18 mouse cellular contexts compared by ENCODE assay signal in the genomic region with DNA sequence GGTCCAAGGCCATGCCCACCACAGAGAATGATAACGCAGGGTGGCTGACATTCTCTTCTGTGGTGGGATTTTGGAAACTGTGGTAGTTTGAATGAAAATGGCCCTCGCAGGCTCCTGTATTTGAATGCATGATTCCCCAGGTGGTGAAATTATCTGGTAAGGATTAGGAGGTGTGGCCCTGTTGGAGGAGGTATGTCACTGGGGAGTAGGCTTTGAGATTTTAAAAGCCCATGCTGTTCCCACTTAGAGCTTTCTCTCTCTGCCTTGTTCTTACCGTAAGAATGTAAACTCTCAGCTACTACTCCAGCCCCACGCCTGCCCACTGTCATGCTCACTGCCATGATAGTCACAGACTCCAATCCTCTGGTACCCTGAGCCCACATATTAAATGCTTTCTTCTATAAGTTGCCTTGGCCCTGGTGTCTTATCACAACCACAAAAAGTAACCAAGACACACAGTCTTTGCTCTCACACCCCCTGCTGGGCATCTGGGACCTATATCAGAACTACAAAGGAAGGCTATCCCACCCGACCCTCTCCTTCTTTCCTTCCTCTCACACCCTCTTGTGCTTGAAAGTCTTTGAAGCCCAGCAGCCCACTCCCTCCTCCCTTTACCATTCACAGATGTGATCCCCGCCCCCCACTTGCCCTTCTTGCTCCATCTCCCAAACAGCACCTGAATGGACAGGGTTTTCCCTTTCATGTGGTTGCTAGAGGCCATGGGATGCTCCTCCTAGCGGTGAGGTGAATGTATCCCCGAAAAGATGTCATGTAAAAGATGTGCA.
DNase-seq lines count a peak whose midpoint lies in the region; ATAC-seq and TF ChIP-seq lines count a peak whose summit lies in the region.
"Had no signal": no experiment of that assay in that cellular context is flagged by ENCODE, and none has a peak within 500 bp of the region (broad histone marks: within the 10 kb centered on the region; RNA-seq: fewer than 3 reads in every experiment).

No protein-coding gene starts in this region.

- peaks cover 11% of the 10 kb centered on the region for H3K9me3 ChIP-seq in E14TG2a.4 (ENCODE audit: low read length)
- no peaks in the 10 kb centered on the region for H3K9me3 ChIP-seq in MEL (replicated peaks; ENCODE audit: insufficient read depth, low read length)
- H3K9me3 ChIP-seq in liver, embryonic 13.5 days (replicated peaks), result no peaks in the 10 kb centered on the region
- no peaks in the 10 kb centered on the region for H3K9me3 ChIP-seq in kidney, embryonic 16.5 days (ENCODE audit: low read length)
- H3K9me3 ChIP-seq: hindbrain, embryonic 13.5 days; megakaryocyte, embryonic 14.5 days had no signal

- DNase-seq in left cerebral cortex, adult 2 months (ENCODE audit: extremely low spot score in 1 of 2, low spot score in 2 of 2), result no peak
- no peak for DNase-seq in left cerebral cortex, postnatal 36 days (ENCODE audit: low spot score in 2 of 2)
- peak; percentile 81 for DNase-seq in MEL (ENCODE audit: low read depth, low spot score)
- DNase-seq in liver, embryonic 13.5 days, result no peak
- DNase-seq: adrenal gland, postnatal 14 days; cerebellum, adult 9-10 months; gastrocnemius, postnatal 10 days; kidney, adult 11 months; left cerebral cortex, postnatal 4 days; lung, adult 2 months; right cerebral cortex, adult 18-20 months; thymus, adult 18-20 months had no signal

- TF ChIP-seq EP300 in MEL (IDR thresholded peaks at IDR 0.05; ENCODE audit: low read depth in 1 of 2, low read length in 2 of 2), result no peak

- ATAC-seq in liver, embryonic 13.5 days (ENCODE audit: low read depth), result no peak
- ATAC-seq in kidney, embryonic 16.5 days (ENCODE audit: low FRiP score, low TSS enrichment), result no peak
- ATAC-seq in granulocyte monocyte progenitor cell, adult 5-6 weeks (replicated peaks; ENCODE audit: poor library complexity, severe bottlenecking), result no peak

- H3K4me3 ChIP-seq in left cerebral cortex, adult 2 months, result no peak overlapping the region
- H3K4me3 ChIP-seq in E14TG2a.4 (replicated peaks; ENCODE audit: low read length) (no peak overlapping the region), MEL (ENCODE audit: control insufficient read depth in 1 of 2, insufficient read depth in 1 of 2, low read depth in 2 of 2, low read length in 2 of 2) (peak overlapping the region in 1 of 2 experiments; percentile 4; a peak in 2 of 4 replicates)
- no peak overlapping the region for H3K4me3 ChIP-seq in liver, embryonic 13.5 days (replicated peaks)
- H3K4me3 ChIP-seq in kidney, embryonic 16.5 days (ENCODE audit: low read length), result no peak overlapping the region
- H3K4me3 ChIP-seq: hindbrain, embryonic 13.5 days; myocyte had no signal

- TF ChIP-seq RAD21 in MEL (IDR thresholded peaks at IDR 0.05; ENCODE audit: low read depth, low read length), result no peak

- 34% methylated on average over 8 of the region's 8 CpGs for WGBS in liver, embryonic 13.5 days (ENCODE audit: insufficient replicate concordance)
- WGBS in kidney, embryonic 16.5 days, result 34% methylated on average over 8 of the region's 8 CpGs

- no peaks in the 10 kb centered on the region for H3K79me2 ChIP-seq in MEL (ENCODE audit: control insufficient read depth, insufficient read depth, low read length, poor library complexity)

- no peak for TF ChIP-seq POLR2A in MEL (IDR thresholded peaks at IDR 0.05; ENCODE audit: control insufficient read depth in 1 of 2, insufficient read depth in 1 of 2, low read depth in 1 of 2, low read length in 2 of 2, poor library complexity in 1 of 2)

- peak overlapping the region; percentile 40 for H3K4me2 ChIP-seq in liver, embryonic 13.5 days
- H3K4me2 ChIP-seq in kidney, embryonic 16.5 days (replicated peaks; ENCODE audit: low read depth, low read length), result no peak overlapping the region
- H3K4me2 ChIP-seq: hindbrain, embryonic 13.5 days had no signal

- intact Hi-C loops in left cerebral cortex, adult 2 months (cut with DNase I), result no loop called here
- intact Hi-C loops in left cerebral cortex, postnatal 36 days (cut with DNase I), result no loop called here

- H3K27me3 ChIP-seq in E14TG2a.4 (ENCODE audit: insufficient read depth, low read length) (no peaks in the 10 kb centered on the region), MEL (ENCODE audit: control insufficient read depth in 1 of 2, insufficient read depth in 2 of 2, low read length in 2 of 2) (no peaks in the 10 kb centered on the region)
- H3K27me3 ChIP-seq in liver, embryonic 13.5 days, result no peaks in the 10 kb centered on the region
- no peaks in the 10 kb centered on the region for H3K27me3 ChIP-seq in kidney, embryonic 16.5 days (ENCODE audit: insufficient read depth, low read length)

- H3K27ac ChIP-seq in left cerebral cortex, adult 2 months, result no peak overlapping the region
- peak overlapping the region; percentile 93 for H3K27ac ChIP-seq in MEL (ENCODE audit: control insufficient read depth, low read depth, low read length)
- peak overlapping the region; percentile 43 for H3K27ac ChIP-seq in liver, embryonic 13.5 days
- H3K27ac ChIP-seq in kidney, embryonic 16.5 days (ENCODE audit: low read length), result no peak overlapping the region
- H3K27ac ChIP-seq: hindbrain, embryonic 13.5 days had no signal

- peaks cover 63% of the 10 kb centered on the region for H3K4me1 ChIP-seq in E14TG2a.4 (replicated peaks; ENCODE audit: low read depth, low read length)
- peaks cover 23 to 58% of the 10 kb centered on the region in 2 experiments for H3K4me1 ChIP-seq in MEL (ENCODE audit: control insufficient read depth in 1 of 2, insufficient read depth in 2 of 2, low read length in 2 of 2)
- peaks cover 45% of the 10 kb centered on the region for H3K4me1 ChIP-seq in liver, embryonic 13.5 days (replicated peaks)
- no peaks in the 10 kb centered on the region for H3K4me1 ChIP-seq in kidney, embryonic 16.5 days (ENCODE audit: insufficient read depth, low read length)

- TF ChIP-seq CTCF in left cerebral cortex, adult 2 months (IDR thresholded peaks at IDR 0.05), result peak; percentile 14
- TF ChIP-seq CTCF in E14TG2a.4 (conservative IDR thresholded peaks at IDR 0.05; ENCODE audit: low read length) (peak; percentile 36), MEL (IDR thresholded peaks at IDR 0.05 in 2 of 3, conservative IDR thresholded peaks at IDR 0.05 in 1 of 3; ENCODE audit: control insufficient read depth in 1 of 3, insufficient read depth in 1 of 3, low read depth in 2 of 3, low read length in 3 of 3, poor library complexity in 1 of 3, severe bottlenecking in 1 of 3) (peak; percentile 29 to 50 (median 44); a peak in 4 of 6 replicates)

- peak overlapping the region; percentile 18; the same call in 1 of the 2 replicates for H3K9ac ChIP-seq in MEL (ENCODE audit: control insufficient read depth, low read depth, low read length, poor library complexity, severe bottlenecking)
- H3K9ac ChIP-seq in liver, embryonic 13.5 days, result no peak overlapping the region
- no peak overlapping the region for H3K9ac ChIP-seq in kidney, embryonic 16.5 days (replicated peaks; ENCODE audit: low read length)
- H3K9ac ChIP-seq: hindbrain, embryonic 13.5 days had no signal

- H3K36me3 ChIP-seq in E14TG2a.4 (ENCODE audit: insufficient read depth, low read length) (no peaks in the 10 kb centered on the region), MEL (ENCODE audit: control insufficient read depth in 1 of 2, insufficient read depth in 2 of 2, low read length in 2 of 2) (peaks cover 0 to 45% of the 10 kb centered on the region in 2 experiments; a peak in 2 of 4 replicates)
- no peaks in the 10 kb centered on the region for H3K36me3 ChIP-seq in liver, embryonic 13.5 days
- no peaks in the 10 kb centered on the region for H3K36me3 ChIP-seq in kidney, embryonic 16.5 days (ENCODE audit: insufficient read depth, low read length)
- H3K36me3 ChIP-seq: hindbrain, embryonic 13.5 days had no signal

TF ChIP-seq in MEL, 35 proteins besides CTCF, POLR2A, EP300 and RAD21 (continues in another document):
- TF ChIP-seq GABPA (IDR thresholded peaks at IDR 0.05; ENCODE audit: low read depth, low read length), result no peak
- no peak for TF ChIP-seq MAZ (IDR thresholded peaks at IDR 0.05; ENCODE audit: low read depth, low read length)
- 0 out of 2 replicates have a peak, but pooled peaks have one; percentile 2 for TF ChIP-seq HCFC1 (IDR thresholded peaks at IDR 0.05; ENCODE audit: low read depth, low read length)
- no peak for TF ChIP-seq MEF2A (IDR thresholded peaks at IDR 0.05; ENCODE audit: extremely low read depth, insufficient replicate concordance, low read depth, low read length, poor library complexity, severe bottlenecking)
- 0 out of 2 replicates have a peak, but pooled peaks have one; percentile 3 for TF ChIP-seq RCOR1 (IDR thresholded peaks at IDR 0.05; ENCODE audit: low read depth, low read length)
- 0 out of 2 replicates have a peak, but pooled peaks have one; percentile 7 for TF ChIP-seq ZC3H11A (IDR thresholded peaks at IDR 0.05; ENCODE audit: low read depth, low read length)
- 0 out of 2 replicates have a peak, but pooled peaks have one; percentile 11 for TF ChIP-seq ELF1 (IDR thresholded peaks at IDR 0.05; ENCODE audit: low read depth, low read length)
- TF ChIP-seq MAX (IDR thresholded peaks at IDR 0.05; ENCODE audit: low read length), result peak; percentile 32; the same call in 1 of the 2 replicates
- TF ChIP-seq UBTF (IDR thresholded peaks at IDR 0.05; ENCODE audit: borderline replicate concordance, insufficient read depth, low read depth, low read length), result no peak
- 0 out of 2 replicates have a peak, but pooled peaks have one; percentile 60 for TF ChIP-seq MYC (IDR thresholded peaks at IDR 0.05; ENCODE audit: low read depth, low read length)
- TF ChIP-seq SIN3A (IDR thresholded peaks at IDR 0.05; ENCODE audit: low read length), result no peak
- TF ChIP-seq TAL1 (IDR thresholded peaks at IDR 0.05; ENCODE audit: low read length), result no peak
- no peak for TF ChIP-seq NELFE (IDR thresholded peaks at IDR 0.05; ENCODE audit: low read depth, low read length)
- TF ChIP-seq POLR2AphosphoS5 (IDR thresholded peaks at IDR 0.05; ENCODE audit: borderline replicate concordance, low read depth, low read length), result no peak
- TF ChIP-seq JUND (IDR thresholded peaks at IDR 0.05; ENCODE audit: low read depth, low read length), result no peak
- TF ChIP-seq MAFK (IDR thresholded peaks at IDR 0.05; ENCODE audit: borderline replicate concordance, low read depth, low read length), result 0 out of 2 replicates have a peak, but pooled peaks have one; percentile 6
- no peak for TF ChIP-seq NRF1 (IDR thresholded peaks at IDR 0.05; ENCODE audit: insufficient read depth, low read depth, low read length, poor library complexity, severe bottlenecking)
- no peak for TF ChIP-seq POLR2AphosphoS2 (IDR thresholded peaks at IDR 0.05; ENCODE audit: low read length)
- peak; percentile 11; the same call in 1 of the 2 replicates for TF ChIP-seq SMC3 (IDR thresholded peaks at IDR 0.05; ENCODE audit: low read depth, low read length)
- TF ChIP-seq MYB (IDR thresholded peaks at IDR 0.05; ENCODE audit: low read depth, low read length), result no peak; the same call in 1 of the 2 replicates
- no peak for TF ChIP-seq ETS1 (IDR thresholded peaks at IDR 0.05; ENCODE audit: low read depth, low read length)
- TF ChIP-seq USF2 (IDR thresholded peaks at IDR 0.05; ENCODE audit: borderline replicate concordance in 1 of 2, insufficient read depth in 1 of 2, low read depth in 1 of 2, low read length in 2 of 2), result no peak

Comparison
In these comparisons a context has a peak if more than half of its experiments do, and no peak if none do; other contexts are left out.
1. H3K27ac ChIP-seq: peak in MEL (single experiment) and liver, embryonic 13.5 days (single experiment); none in left cerebral cortex, adult 2 months (single experiment) and kidney, embryonic 16.5 days (single experiment).
2. Peak in every context shown above with its lines, with median percentiles within 50 percentile points of each other: CTCF ChIP-seq.